12 mouse cellular contexts compared by ENCODE assay signal in the genomic region with DNA sequence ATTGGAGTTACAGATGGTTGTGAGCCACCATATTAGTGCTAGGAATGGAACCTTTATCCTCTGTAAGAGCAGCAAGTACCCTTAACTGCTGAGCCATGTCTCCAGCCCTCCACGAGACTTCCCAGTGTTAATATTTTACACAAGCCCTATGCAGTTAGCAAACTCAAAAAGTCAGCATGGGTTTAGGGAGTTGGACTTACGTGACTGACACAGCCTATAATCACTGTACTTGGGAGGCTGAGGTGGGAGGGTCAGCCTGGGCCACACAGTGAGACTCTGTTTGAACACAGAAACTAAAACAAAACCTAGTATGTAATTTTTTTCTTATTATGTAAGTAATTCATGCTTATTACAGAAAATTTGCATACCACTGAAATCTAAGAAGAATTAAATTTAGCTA. TPM values are rescaled to one million over a fixed set of nuclear protein-coding genes. Genes with fewer than 3 reads are reported as not detected.
"Had no signal": no experiment of that assay in that cellular context is flagged by ENCODE, and none has a peak within 500 bp of the region (broad histone marks: within the 10 kb centered on the region; RNA-seq: fewer than 3 reads in every experiment).

No protein-coding gene starts in this region.

- H3K9me3 ChIP-seq: limb, embryonic 15.5 days; liver, embryonic 13.5 days; midbrain, embryonic 12.5 days; stomach, embryonic 15.5 days had no signal

- H3K9ac ChIP-seq: limb, embryonic 15.5 days; liver, embryonic 13.5 days; midbrain, embryonic 12.5 days; stomach, embryonic 15.5 days had no signal

- DNase-seq: liver, embryonic 13.5 days; lung, adult 18-20 months; right cerebral cortex, postnatal 14 days; thymus, adult 2 months; thymus, postnatal 25 days had no signal

- H3K4me3 ChIP-seq: left cerebral cortex, adult 2 months; limb, embryonic 15.5 days; liver, embryonic 13.5 days; midbrain, embryonic 12.5 days; stomach, embryonic 15.5 days had no signal

- H3K27me3 ChIP-seq: limb, embryonic 15.5 days; liver, embryonic 13.5 days; midbrain, embryonic 12.5 days; stomach, embryonic 15.5 days had no signal

- H3K36me3 ChIP-seq: stomach, embryonic 15.5 days had no signal

- H3K27ac ChIP-seq: left cerebral cortex, adult 2 months; limb, embryonic 15.5 days; liver, embryonic 13.5 days; midbrain, embryonic 12.5 days; stomach, embryonic 15.5 days had no signal

- H3K4me2 ChIP-seq: limb, embryonic 15.5 days; liver, embryonic 13.5 days; midbrain, embryonic 12.5 days; stomach, embryonic 15.5 days had no signal

- H3K4me1 ChIP-seq: limb, embryonic 15.5 days; midbrain, embryonic 12.5 days; stomach, embryonic 15.5 days had no signal

RNA-seq across cellular contexts. Expression of gene Gm21972, which starts 54.8 kb away (rescaled TPM):
- polyA plus RNA-seq: limb, embryonic 11.5 days; lung, embryonic 16.5 days; midbrain, embryonic 12.5 days; spleen, adult 2 months; stomach, embryonic 15.5 days; thymus, adult 2 months had no signal
